Mouse (Mus musculus) bone marrow macrophage, adult 2 months (primary cell): Measurements from ENCODE around the gene Vmn2r101. TPM values are rescaled to one million over a fixed set of nuclear protein-coding genes. Genes with fewer than 3 reads are reported as not detected.

Experiments
- H3K27ac ChIP-seq: 2 replicates; pipeline ENCODE4 v1.5.1; 2012; ENCODE audit warnings: low read depth, low read length; ENCODE audit not compliant: insufficient read depth
- H3K4me1 ChIP-seq: 2 replicates; pipeline ENCODE4 v1.6.1; 2012; ENCODE audit warnings: low read length; ENCODE audit not compliant: control insufficient read depth, insufficient read depth
- H3K4me3 ChIP-seq: 2 replicates; pipeline ENCODE4 v1.5.1; 2012; ENCODE audit warnings: mild to moderate bottlenecking, low read length, moderate library complexity; ENCODE audit not compliant: insufficient read depth
- CTCF ChIP-seq: IDR thresholded peaks from 2 replicates; pipeline ENCODE4 v1.5.1; 2012; ENCODE audit warnings: low read depth, mild to moderate bottlenecking, low read length, moderate library complexity
- POLR2A ChIP-seq: IDR thresholded peaks from 2 replicates; pipeline ENCODE4 v1.6.1; 2012; ENCODE audit warnings: mild to moderate bottlenecking, low read depth, low read length, borderline replicate concordance
- polyA plus RNA-seq: library from polyadenylated mRNA; stranded (reverse); fragments of >200 nt; gene quantifications from 2 replicates; pipeline ENCODE4 v1.2.4, GENCODE M21; 2012; ENCODE audit not compliant: missing spikeins, insufficient read depth, insufficient read length

The Vmn2r101 gene
- not detected in 2 replicates for polyA plus RNA-seq

DNA sequence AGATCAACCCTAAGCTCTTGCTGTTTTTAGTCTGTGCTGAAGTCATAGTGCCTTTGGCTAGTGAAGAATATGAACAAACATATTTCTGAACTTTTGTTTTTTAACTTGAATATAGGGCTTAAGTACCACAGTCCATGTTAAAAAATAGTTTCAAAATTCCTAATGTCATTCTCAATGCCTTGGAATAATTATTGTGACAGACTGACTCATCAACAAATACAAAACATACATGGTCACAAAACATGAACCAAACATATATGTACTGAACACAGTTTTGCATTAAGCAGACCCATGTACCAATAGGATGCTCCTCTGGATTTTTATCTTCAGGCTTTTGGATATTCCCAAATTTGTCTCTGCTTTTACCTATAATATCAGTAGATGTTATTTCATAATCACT lies at the start of gene Vmn2r101:
Gene Vmn2r101 (plus strand): TSS at position 301 of the 400 bp plus-strand sequence.
- no peak for TF ChIP-seq POLR2A
- TF ChIP-seq CTCF: no peak
- no peak within 1 kb of the TSS for H3K4me3 ChIP-seq
- H3K27ac ChIP-seq: no peak within 1 kb of the TSS
- no peaks in the 10 kb centered on the region for H3K4me1 ChIP-seq

- H3K4me1 ChIP-seq: no peaks in the 10 kb centered on the region
- no peak overlapping the region for H3K4me3 ChIP-seq
- TF ChIP-seq POLR2A: no peak
- no peak for TF ChIP-seq CTCF
- no peak overlapping the region for H3K27ac ChIP-seq
These were observed 52.3 kb downstream of the Vmn2r101 start for GRCm38 (mm10) chr17:19629328-19629727.

DNA sequence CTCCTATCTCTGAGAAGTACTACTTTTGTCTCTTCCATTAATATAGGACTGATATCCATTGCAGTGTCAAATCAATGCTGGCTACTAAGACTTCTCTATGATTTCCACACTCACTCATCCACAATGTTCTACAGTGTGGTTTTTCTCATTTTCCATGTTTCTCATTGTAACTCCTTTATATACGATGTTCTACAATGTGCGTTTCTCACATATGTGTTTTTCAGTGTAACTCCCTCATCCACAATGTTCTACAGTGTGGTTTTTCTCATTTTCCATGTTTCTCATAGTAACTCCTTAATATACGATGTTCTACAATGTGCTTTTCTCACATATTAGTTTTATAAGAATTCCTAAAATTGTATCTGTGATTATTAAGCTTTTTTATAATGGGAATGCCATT lies 81.4 kb downstream of the Vmn2r101 start:
- H3K4me1 ChIP-seq: no peaks in the 10 kb centered on the region
- TF ChIP-seq POLR2A (no peak), CTCF (no peak)
- no peak overlapping the region for H3K4me3 ChIP-seq
- no peak overlapping the region for H3K27ac ChIP-seq

DNA sequence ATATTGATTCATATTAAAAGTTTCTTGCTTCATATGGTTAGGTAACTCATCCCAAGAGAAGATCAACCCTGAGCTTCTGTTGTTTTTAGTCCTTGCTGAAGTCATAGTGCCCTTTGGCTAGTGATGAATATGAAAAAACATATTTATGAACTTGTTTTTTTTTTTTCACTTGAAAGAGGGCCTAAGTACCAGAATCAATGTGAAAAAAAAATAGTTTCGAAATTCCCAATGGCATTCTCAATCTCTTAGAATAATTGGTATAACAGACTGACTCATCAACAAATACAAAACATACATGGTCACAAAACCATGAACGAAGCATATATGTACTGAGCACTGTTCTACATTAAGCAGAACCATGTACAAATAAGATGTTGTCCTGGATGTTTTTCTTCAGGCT lies 83.0 kb downstream of the Vmn2r101 start, which contains the start of gene Vmn2r102:
Gene Vmn2r102 (plus strand): TSS at position 301 of the 400 bp plus-strand sequence.
- no peak within 1 kb of the TSS for H3K27ac ChIP-seq
- H3K4me1 ChIP-seq: no peaks in the 10 kb centered on the region
- no peak within 1 kb of the TSS for H3K4me3 ChIP-seq
- TF ChIP-seq CTCF: no peak
- TF ChIP-seq POLR2A: no peak

Other genes starting within 250 kb of the Vmn2r101 start
- not detected in 2 replicates for gene Vmn2r99, start 215.3 kb upstream of the Vmn2r101 start, polyA plus RNA-seq
- gene Vmn2r100, start 72.5 kb upstream of the Vmn2r101 start, polyA plus RNA-seq: not detected in 2 replicates
- 0.08 TPM in 1 of 2 replicates, not detected in the other for gene Vmn2r102, start 83.1 kb downstream of the Vmn2r101 start, polyA plus RNA-seq
- gene Vmn2r103, start 196.1 kb downstream of the Vmn2r101 start, polyA plus RNA-seq: not detected in 2 replicates